Mouse (Mus musculus): ENCODE data around the gene Tsen15. TPM values are rescaled to one million over a fixed set of nuclear protein-coding genes. Genes with fewer than 3 reads are reported as not detected.
"Not testable (repeated sequence)": the region's sequence is repeated elsewhere in the genome, so short reads cannot be mapped to it uniquely, and the experiment has no call there.

Tsen15 gene
- polyA plus RNA-seq, 1 experiment from 2014 or later: 57.2 TPM

- 85% methylated on average over 4 of the region's 4 CpGs for WGBS
- Histone ChIP-seq H3K27ac (no peak overlapping the region), H3K36me3 (ENCODE audit: poor library complexity, severe bottlenecking) (no peaks in the 10 kb centered on the region), H3K9me3 (replicated peaks) (0 out of 2 replicates have a peak, but pooled peaks cover 6% of the 10 kb centered on the region), H3K4me3 (no peak overlapping the region), H3K9ac (no peak overlapping the region), H3K4me1 (peaks cover 11% of the 10 kb centered on the region; the same call in 1 of the 2 replicates), H3K27me3 (no peaks in the 10 kb centered on the region), H3K4me2 (no peak overlapping the region)
- ATAC-seq: no peak
Observed at GRCm38 (mm10) chr1:152409356-152409755, 22.9 kb upstream of the Tsen15 start.

- WGBS: 43% methylated on average over 22 of the region's 22 CpGs
- Histone ChIP-seq H3K4me2 (peak overlapping the region; percentile 29), H3K36me3 (ENCODE audit: poor library complexity, severe bottlenecking) (no peaks in the 10 kb centered on the region), H3K27me3 (no peaks in the 10 kb centered on the region), H3K4me1 (0 out of 2 replicates have a peak, but pooled peaks cover 10% of the 10 kb centered on the region), H3K4me3 (no peak overlapping the region), H3K9ac (no peak overlapping the region), H3K27ac (no peak overlapping the region), H3K9me3 (replicated peaks) (0 out of 2 replicates have a peak, but pooled peaks cover 4% of the 10 kb centered on the region)
- no peak for ATAC-seq
Observed at GRCm38 (mm10) chr1:152407021-152407946, 20.8 kb upstream of the Tsen15 start.

GRCm38 (mm10) chr1:152400556-152401540 is 14.4 kb upstream of the Tsen15 start:
- 8% methylated on average over 14 of the region's 14 CpGs for WGBS
- Histone ChIP-seq H3K36me3 (ENCODE audit: poor library complexity, severe bottlenecking) (no peaks in the 10 kb centered on the region), H3K9ac (peak overlapping the region; percentile 75), H3K4me1 (peaks cover 16% of the 10 kb centered on the region; the same call in 1 of the 2 replicates), H3K27me3 (peaks cover 17% of the 10 kb centered on the region), H3K27ac (no peak overlapping the region), H3K4me2 (peak overlapping the region; percentile 96), H3K4me3 (peak overlapping the region; percentile 65), H3K9me3 (replicated peaks) (no peaks in the 10 kb centered on the region)
- peak; percentile 15; the same call in 1 of the 2 replicates for ATAC-seq

- Histone ChIP-seq H3K4me3 (peak within 1 kb of the TSS; percentile 65), H3K27me3 (peaks cover 17% of the 10 kb centered on the region), H3K27ac (peak within 1 kb of the TSS; percentile 44), H3K4me1 (peaks cover 16% of the 10 kb centered on the region; the same call in 1 of the 2 replicates), H3K9ac (peak within 1 kb of the TSS; percentile 75), H3K9me3 (replicated peaks) (no peaks in the 10 kb centered on the region), H3K36me3 (ENCODE audit: poor library complexity, severe bottlenecking) (no peaks in the 10 kb centered on the region), H3K4me2 (peak within 1 kb of the TSS; percentile 96)
- peak; percentile 90 for ATAC-seq
- WGBS: under 1% methylated on average over 60 of the region's 70 CpGs
Observed at GRCm38 (mm10) chr1:152399790-152400555, 13.5 kb upstream of the Tsen15 start, which contains the start of gene Colgalt2. Colgalt2 (plus strand) TSS chr1:152399830.

- ATAC-seq: no peak
- WGBS: 58% methylated on average over 1 of the region's 1 CpGs
- Histone ChIP-seq H3K27me3 (peaks cover 17% of the 10 kb centered on the region), H3K4me3 (no peak overlapping the region), H3K36me3 (ENCODE audit: poor library complexity, severe bottlenecking) (no peaks in the 10 kb centered on the region), H3K27ac (no peak overlapping the region), H3K4me2 (no peak overlapping the region), H3K9ac (no peak overlapping the region), H3K4me1 (peaks cover 16% of the 10 kb centered on the region; the same call in 1 of the 2 replicates), H3K9me3 (replicated peaks) (no peaks in the 10 kb centered on the region)
Observed at GRCm38 (mm10) chr1:152398708-152399107, 12.2 kb upstream of the Tsen15 start.

GRCm38 (mm10) chr1:152394956-152395515 is 8.5 kb upstream of the Tsen15 start:
- Histone ChIP-seq H3K36me3 (ENCODE audit: poor library complexity, severe bottlenecking) (no peaks in the 10 kb centered on the region), H3K9me3 (replicated peaks) (no peaks in the 10 kb centered on the region), H3K4me1 (peaks cover 4% of the 10 kb centered on the region; the same call in 1 of the 2 replicates), H3K4me3 (no peak overlapping the region), H3K27ac (no peak overlapping the region), H3K4me2 (no peak overlapping the region), H3K27me3 (0 out of 2 replicates have a peak, but pooled peaks cover 3% of the 10 kb centered on the region), H3K9ac (no peak overlapping the region)
- 84% methylated on average over 4 of the region's 4 CpGs for WGBS
- ATAC-seq: no peak

- no peaks in the 10 kb centered on the region for H3K4me1 ChIP-seq
- no peaks in the 10 kb centered on the region for H3K36me3 ChIP-seq (ENCODE audit: poor library complexity, severe bottlenecking)
- H3K27me3 ChIP-seq: 0 out of 2 replicates have a peak, but pooled peaks cover 3% of the 10 kb centered on the region
- H3K9me3 ChIP-seq (replicated peaks): no peaks in the 10 kb centered on the region
- no peak for ATAC-seq
- H3K27ac ChIP-seq: no peak overlapping the region
- no peak overlapping the region for H3K4me2 ChIP-seq
- no peak overlapping the region for H3K4me3 ChIP-seq
- no peak overlapping the region for H3K9ac ChIP-seq
- WGBS: 91% methylated on average over 3 of the region's 3 CpGs
Observed at GRCm38 (mm10) chr1:152394137-152394536, 7.6 kb upstream of the Tsen15 start.

GRCm38 (mm10) chr1:152389271-152389670 is 2.8 kb upstream of the Tsen15 start:
- Histone ChIP-seq H3K4me2 (no peak overlapping the region), H3K9me3 (replicated peaks) (no peaks in the 10 kb centered on the region), H3K9ac (no peak overlapping the region), H3K4me1 (peaks cover 3% of the 10 kb centered on the region), H3K36me3 (ENCODE audit: poor library complexity, severe bottlenecking) (no peaks in the 10 kb centered on the region), H3K4me3 (no peak overlapping the region), H3K27ac (no peak overlapping the region), H3K27me3 (no peaks in the 10 kb centered on the region)
- ATAC-seq: no peak

- peak overlapping the region; percentile 83 for H3K4me2 ChIP-seq
- H3K27me3 ChIP-seq; ATAC-seq; H3K36me3 ChIP-seq (ENCODE audit: poor library complexity, severe bottlenecking); H3K9me3 ChIP-seq (replicated peaks); H3K27ac ChIP-seq; H3K4me1 ChIP-seq: not testable (repeated sequence)
- peak overlapping the region; percentile 83 for H3K9ac ChIP-seq
- WGBS: 18% methylated on average over 2 of the region's 4 CpGs
- peak overlapping the region; percentile 87 for H3K4me3 ChIP-seq
Observed at GRCm38 (mm10) chr1:152385693-152386092, 795 bp downstream of the Tsen15 start.

- peaks cover 3% of the 10 kb centered on the region for H3K4me1 ChIP-seq
- no peak for ATAC-seq
- no peak overlapping the region for H3K4me3 ChIP-seq
- no peaks in the 10 kb centered on the region for H3K27me3 ChIP-seq
- H3K27ac ChIP-seq: no peak overlapping the region
- H3K4me2 ChIP-seq: no peak overlapping the region
- H3K9me3 ChIP-seq (replicated peaks): no peaks in the 10 kb centered on the region
- no peak overlapping the region for H3K9ac ChIP-seq
- WGBS: 97% methylated on average over 1 of the region's 1 CpGs
- peaks cover 4% of the 10 kb centered on the region; the same call in 1 of the 2 replicates for H3K36me3 ChIP-seq (ENCODE audit: poor library complexity, severe bottlenecking)
Observed at GRCm38 (mm10) chr1:152384589-152384988, 1.9 kb downstream of the Tsen15 start.

- Histone ChIP-seq H3K36me3 (ENCODE audit: poor library complexity, severe bottlenecking) (peaks cover 7% of the 10 kb centered on the region; the same call in 1 of the 2 replicates), H3K4me1 (no peaks in the 10 kb centered on the region), H3K27me3 (no peaks in the 10 kb centered on the region), H3K4me3 (no peak overlapping the region), H3K9ac (no peak overlapping the region), H3K9me3 (replicated peaks) (no peaks in the 10 kb centered on the region), H3K4me2 (no peak overlapping the region), H3K27ac (no peak overlapping the region)
- 94% methylated on average over 5 of the region's 5 CpGs for WGBS
- no peak for ATAC-seq
Observed at GRCm38 (mm10) chr1:152378311-152378710, 8.2 kb downstream of the Tsen15 start.
